Mouse (Mus musculus) kidney, postnatal 25 days (tissue): ENCODE data around the gene Slc30a7.
"Not testable (repeated sequence)": the region's sequence is repeated elsewhere in the genome, so short reads cannot be mapped to it uniquely, and the experiment has no call there.

Experiments
- DNase-seq, 2 experiments: peaks; one replicate each; pipeline ENCODE4 v3.0.0; 2021; ENCODE audit warnings: mixed read lengths in 2 of 2

The Slc30a7 gene

DNA sequence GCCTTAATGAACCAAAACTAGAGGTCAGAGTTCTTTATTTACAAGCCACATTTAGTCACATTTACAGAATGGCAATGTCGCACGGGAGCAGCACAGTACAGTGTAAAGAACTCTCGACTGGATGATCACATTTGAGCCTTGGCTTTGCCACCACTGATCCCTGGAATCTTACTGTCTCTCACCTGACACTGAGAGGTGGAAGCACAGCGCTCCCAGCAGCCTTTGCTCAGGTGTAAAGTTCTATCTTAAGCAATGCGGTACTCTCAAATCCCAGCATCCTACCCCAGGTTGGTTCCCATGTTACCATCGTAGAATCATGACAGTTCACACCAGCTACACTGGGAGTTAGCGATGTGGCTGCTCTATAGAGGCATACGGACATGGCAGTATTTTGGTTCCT lies 65.7 kb downstream of the Slc30a7 start:
- DNase-seq: no peak

DNA sequence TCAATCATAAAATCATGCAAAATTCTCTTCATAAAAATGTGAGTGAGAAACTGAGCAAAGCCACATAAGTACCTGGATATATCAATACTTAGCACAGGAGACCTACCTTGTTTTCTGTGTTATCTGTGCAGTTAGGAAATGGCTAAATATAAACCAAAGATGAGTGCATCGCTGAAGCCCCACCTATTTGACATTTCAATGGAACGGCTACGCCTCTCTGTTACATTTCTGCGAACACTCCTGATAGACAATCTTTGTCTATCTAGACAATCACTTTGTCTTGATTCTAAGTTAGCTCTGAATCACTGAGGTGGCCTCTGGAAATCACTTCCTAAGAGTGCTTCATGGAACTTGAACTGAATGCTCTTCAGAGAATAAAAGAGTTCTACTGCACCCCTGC lies 66.7 kb downstream of the Slc30a7 start:
- no peak for DNase-seq

DNA sequence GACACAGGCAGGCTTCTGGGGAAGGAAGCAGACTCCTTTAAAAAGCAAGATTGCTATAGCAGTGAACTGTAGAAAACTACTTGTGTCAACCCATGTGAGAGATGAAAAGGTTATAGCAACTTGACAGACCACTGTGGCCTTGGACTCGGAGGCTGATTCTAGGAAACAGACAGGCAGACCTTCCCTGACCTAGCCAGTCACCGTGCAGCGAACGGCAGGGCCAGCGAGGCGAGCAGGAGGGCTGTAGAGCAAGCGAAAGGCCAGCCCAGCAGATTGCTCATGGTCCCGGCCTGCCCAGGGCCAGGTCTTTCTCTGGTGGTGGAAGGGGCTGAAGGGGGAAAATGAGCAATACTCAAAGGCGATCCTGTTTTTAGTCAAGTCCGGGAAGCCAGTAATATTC lies 69.4 kb downstream of the Slc30a7 start:
- no peak for DNase-seq

DNA sequence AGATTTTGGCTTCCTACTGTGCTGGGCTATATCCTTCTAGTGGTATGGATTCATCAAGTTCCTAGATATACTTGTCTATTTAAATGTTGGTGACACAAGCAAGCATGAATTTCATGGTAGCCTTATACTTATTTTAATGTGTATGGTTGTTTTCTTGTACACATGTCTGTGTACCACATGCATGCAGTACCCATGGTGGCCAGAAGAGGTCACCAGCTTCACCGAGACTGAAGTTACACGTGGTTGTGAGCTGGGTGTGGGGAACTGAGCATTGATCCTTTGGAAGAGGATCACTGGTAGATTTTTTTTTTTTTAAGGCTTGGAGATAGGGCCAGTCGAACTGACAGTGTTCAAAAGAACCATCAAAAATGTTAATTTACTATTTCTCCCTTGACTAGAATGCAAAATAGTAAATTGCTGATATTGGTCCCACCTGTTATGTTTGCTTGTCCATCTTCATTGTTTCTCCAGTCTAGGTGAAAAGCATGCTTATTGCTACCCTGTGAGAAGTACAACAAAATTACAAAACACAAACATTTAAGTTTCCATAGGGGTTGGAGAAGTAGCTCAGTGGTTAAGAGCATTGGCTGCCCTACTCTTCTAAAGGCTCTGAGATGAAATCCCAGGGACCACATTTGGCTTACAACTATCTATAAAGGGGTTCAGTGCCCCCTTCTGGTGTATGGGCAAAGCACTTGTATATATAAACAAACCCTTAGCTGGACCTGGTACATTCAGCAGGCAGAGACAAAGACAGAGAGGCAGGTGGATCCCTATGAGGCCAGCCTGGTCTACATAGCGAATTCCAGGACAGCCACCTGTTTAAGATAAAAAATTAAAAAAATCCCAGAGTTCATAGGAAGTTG lies 70.2 kb downstream of the Slc30a7 start:
- peak; percentile 63 to 79 for DNase-seq

DNA sequence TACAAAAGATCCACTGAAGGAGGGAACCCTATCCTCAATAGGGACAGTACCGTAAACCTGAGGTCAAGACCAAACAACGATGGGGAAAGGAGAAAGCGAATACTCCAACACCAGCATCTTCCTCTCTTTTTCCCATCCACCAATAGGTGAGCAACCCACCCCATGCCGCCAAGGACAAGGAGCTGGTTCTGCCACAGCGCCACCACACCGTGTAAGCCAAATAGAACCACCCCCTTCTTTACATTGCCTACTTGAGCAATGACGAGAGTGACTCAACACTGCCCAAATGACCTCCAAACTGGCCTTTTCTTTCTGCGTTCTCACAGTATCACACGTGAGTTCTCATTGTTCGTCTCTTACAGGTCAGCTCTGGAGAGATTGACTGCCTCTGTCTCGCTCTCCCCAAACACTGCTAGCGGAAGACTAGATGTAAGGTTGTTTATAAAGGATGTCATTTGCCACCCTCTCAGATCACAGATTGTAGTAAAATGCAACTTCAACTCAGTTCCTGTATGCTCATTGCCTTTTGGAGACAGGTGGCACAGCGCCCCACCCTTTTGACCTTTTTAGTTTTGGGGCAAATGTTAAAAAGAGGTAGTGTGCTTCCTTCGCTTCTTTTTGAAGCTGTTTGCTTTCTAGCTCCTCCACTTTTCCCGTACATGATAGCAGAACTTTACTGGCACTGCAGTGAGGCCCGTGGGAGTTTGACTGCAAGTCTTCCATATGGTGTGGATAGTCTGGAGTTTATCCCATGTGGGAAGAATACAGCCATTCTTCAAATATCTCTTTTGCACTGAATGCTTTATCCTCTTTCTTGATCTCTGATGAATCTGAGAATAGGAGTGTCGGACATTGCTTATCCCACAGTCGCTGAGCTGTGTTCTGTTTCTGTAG lies 73.7 kb downstream of the Slc30a7 start:
- DNase-seq: no peak

DNA sequence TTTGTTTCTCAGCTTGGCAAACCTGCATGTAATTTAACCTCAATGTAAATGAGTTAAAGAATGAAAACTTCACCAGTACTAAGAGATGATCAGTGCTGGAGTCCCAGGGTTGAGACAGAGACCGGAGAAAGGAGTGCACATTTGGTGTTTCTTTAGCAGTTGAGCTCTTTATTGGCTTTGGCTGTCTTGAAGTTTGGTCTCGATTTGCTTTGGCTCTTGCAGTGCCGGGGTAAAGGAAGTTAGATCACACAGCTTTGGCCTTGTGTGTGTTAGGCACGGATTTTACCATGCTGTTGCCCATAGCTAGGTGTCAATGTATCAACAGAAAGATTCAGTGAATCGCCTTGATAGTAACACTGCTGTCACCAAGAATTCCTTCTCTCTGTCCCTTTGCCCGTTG lies 75.5 kb downstream of the Slc30a7 start:
- DNase-seq: no peak

DNA sequence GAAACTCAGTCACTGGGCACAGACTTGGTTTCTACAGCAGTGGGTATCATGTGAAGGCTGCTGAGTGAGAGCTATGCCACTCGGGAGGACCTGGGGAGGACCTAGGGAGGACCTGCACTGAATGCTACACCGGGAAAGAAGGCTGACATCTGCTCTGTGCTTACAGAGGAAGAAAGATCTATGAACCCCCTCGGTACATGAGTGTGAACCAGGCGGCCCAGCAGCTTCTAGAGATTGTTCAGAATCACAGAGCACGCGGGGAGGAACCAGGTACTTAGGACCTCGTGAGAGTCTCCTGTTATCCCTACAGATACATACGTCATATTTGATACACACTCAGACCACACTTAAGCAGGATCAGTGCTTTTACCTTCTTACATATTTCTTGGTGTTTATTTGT lies 80.7 kb downstream of the Slc30a7 start:
- no peak for DNase-seq

DNA sequence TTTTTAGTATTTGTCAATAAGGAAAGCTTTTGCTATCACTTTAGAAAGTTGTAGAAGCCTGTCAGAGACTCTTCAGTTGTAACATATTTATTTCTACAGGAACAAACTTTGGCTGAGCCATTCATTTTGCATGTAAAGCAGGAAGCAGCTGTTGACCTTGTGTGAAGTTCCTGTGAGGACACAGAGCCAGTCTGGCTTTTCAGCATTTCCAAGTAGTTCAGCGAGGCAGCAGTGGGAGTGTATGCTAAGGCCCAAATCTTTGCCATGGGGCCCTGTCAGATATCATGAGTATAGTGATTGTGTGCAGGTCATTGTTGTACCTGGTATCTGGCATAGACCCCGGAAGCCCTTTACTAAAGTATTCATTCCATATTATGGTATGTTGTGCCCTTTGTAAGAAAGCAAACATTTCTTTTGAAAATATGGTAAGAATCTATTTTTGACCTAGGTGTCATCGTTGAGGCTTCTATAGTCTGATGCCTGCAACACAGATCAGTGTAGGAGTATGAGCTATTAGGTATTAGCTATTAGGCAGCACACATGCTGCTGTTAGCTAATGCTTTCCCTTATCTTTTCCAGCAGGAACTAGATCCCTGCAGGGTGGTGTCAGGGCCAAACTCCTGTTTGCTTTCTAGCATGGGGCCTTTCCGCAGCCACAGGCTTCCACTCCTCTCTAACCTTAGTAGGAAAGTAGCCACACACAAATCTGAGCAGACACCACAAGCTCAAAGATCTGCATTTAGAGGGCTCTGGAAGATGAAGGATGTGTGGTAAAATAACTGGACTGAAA lies 82.6 kb downstream of the Slc30a7 start:
- DNase-seq: peak; percentile 16 to 51

DNA sequence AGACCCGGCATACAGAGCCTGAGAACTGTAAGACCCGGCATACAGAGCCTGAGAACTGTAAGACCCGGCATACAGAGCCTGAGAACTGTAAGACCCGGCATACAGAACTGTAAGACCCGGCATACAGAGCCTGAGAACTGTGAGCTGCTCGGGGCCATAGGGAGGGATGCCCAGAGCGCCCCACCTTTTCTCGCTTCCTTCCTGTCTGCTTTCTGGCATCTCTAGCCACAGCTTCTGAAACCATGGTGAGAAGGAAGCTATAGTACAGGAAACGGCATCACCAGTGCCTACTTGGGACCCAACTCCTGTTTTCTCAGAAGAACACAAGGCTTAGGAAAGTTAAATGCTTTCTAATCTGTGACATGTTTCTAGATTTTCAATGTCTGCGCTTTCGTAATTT lies 99.8 kb downstream of the Slc30a7 start:
- not testable (repeated sequence) for DNase-seq

DNA sequence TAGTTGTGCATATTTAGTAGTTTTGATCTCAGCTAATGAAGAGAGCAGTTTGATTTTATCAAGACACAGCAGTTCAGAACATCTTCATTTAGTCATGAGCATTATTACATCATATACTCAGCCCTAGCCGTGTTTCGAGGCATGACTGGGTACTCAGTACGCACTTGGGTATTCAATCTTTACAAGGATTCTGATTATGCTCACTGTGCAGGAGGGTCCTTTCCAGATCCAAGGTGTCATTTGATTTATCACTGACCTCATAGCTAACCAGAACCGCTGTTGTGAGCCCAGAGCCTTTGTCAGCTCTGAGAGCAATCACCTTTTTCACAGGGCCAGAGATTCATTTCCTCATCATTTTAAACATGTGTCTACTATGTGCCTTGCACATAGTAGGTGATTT lies 101.6 kb downstream of the Slc30a7 start:
- DNase-seq: no peak

DNA sequence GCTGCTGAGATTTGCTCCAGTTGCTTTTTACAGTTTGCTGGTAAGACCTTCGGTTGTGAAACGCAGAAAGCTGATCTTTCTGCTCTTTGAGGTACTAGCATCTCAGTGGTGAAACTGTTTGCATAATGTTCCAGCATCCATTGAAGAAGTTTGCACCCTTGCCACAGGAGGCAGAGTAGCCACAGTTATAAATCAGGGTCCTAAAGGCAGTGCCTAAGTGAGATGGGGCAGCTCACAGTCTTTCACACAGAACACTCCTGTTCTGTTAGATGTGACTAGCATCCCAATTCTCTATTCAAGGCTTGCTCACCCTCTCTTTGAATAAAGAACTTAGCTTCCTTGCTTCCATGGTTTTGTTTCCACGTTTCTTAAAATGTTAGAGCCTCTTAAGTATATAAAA lies 102.1 kb downstream of the Slc30a7 start:
- DNase-seq: no peak

DNA sequence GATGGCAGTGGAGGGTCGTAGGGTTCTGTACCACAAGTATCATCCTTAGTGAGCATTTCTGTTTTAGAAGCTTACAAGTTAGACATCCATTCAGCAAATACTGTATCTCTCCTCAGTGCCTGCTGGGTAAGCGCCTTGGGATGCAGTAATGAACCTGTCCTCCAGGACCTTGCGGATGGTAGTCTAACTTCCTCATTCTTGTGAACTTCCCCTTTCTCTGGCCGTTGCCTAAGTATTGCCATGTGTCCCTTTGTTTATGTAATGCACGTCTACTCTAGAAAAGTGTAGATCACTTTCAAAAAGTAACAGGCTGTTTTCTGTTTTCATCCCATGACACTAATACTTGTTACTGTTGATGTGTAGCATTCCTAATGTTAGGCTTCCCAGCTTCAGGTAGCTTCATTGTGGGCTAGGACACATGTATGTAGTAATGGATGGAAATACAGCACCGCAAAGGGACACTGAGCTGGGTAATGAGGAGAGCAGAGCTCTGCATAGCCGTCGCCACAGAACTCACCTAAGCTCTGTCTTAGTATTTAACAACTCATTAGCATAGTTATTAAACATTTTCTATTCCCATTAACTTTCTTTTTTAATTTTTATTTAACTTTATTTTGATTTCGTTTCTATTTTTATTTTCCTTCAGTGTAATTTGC lies 104.8 kb downstream of the Slc30a7 start:
- DNase-seq: no peak

DNA sequence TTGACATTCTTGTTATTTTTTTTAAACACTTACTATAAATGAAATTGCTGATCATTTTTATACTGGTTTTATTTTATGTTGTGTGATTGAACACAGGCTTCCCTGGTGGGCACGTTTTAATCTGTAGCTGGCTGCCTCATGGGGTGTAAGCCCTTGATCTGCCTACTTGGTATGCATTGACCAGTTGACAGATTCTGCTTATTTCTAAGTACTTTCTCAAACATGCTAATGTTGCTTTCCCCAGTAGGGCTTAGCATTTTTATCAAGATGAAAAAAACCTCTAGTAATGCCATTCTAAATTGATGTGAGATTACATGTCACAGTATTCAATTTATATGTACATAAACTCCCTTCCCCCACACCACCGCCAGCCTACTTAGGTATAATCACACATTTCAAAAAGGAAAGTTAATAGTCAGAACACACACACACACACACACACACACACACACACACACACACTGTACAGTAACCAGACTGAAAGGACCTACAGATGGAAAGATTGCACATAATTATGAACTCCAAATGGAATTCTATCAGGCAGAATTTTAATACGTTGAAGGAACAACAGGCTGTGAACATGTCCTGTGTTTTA lies 108.8 kb downstream of the Slc30a7 start:
- DNase-seq: no peak

DNA sequence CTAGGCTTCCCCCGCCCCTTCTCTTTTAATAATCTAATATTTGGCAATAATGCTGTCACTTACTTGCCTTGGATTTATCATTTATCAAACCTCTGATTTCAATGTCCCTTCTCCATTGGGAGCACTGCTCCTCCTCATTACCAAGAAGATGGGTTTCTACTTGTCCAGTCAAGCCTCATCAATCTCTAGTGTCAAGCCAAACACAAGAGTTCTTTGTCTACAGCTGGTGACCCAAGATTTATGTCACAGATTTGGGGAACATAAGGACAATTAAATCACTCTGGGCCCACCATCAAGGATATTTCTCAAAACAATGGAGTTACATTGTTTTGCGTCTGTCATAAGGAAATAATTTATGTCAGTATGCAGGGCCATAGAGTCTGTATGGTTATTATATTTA lies 114.0 kb downstream of the Slc30a7 start:
- DNase-seq: no peak

DNA sequence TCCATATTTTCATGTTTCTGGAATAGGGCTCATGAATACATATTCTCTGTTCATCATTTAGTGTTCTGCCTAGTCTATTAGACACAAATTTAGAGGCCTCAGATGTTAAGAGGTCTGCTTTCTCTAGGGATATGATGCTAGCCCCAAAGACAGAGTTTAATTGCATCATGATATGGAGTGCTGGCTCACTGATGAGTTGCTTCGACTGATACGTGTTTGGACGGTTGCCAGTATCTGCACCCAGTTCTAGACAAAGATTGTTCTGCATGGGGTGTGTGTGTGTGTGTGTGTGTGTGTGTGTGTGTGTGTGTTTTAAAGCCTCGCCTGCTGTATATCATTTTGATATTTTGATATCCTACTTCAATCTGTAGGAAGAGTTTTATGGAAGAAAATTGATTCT lies 114.9 kb downstream of the Slc30a7 start:
- no peak for DNase-seq
